Mouse (Mus musculus): ENCODE measurements around the gene Zdhhc14. TPM values are rescaled to one million over a fixed set of nuclear protein-coding genes. Genes with fewer than 3 reads are reported as not detected.

Zdhhc14 gene
- polyA plus RNA-seq, 1 experiment: 5.7 TPM

DNA sequence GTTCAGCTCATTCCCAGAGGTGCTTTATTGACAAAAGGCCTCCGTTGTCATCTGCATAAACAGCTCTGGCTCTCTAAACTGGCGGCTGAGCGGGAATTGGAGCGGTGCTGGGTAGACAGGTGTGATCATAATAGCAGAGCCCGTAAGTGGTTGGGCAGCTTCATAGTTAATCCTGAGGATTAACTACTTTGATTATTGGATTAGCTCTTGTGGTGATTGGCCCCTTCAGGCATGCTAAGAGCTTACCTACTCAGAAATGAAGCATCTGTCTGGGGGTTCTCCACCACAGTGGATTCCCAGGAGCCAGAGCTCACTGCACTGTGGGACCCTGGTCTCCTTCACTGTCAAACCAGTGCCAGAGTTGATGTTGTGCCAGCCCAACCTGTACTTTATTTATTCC, 102.7 kb downstream of the Zdhhc14 start:
- Histone ChIP-seq H3K27me3 (ENCODE audit: control insufficient read depth, insufficient read depth, low read length) (no peaks in the 10 kb centered on the region), H3K4me3 (ENCODE audit: extremely low read depth, insufficient read depth, insufficient read length) (no peak overlapping the region), H3K36me3 (ENCODE audit: control insufficient read depth, insufficient read depth, low read length) (no peaks in the 10 kb centered on the region), H3K4me1 (ENCODE audit: control insufficient read depth, insufficient read depth, insufficient read length) (no peaks in the 10 kb centered on the region; the same call in 1 of the 2 replicates), H3K27ac (ENCODE audit: insufficient read depth, low read length) (no peak overlapping the region)
- TF ChIP-seq POLR2A (IDR thresholded peaks at IDR 0.05; ENCODE audit: low read depth, low read length): no peak
- TF ChIP-seq CTCF (IDR thresholded peaks at IDR 0.05; ENCODE audit: extremely low read depth, insufficient read depth, insufficient read length, insufficient replicate concordance): no peak
- WGBS: 93% methylated on average over 5 of the region's 5 CpGs
- DNase-seq (ENCODE audit: low read depth in 1 of 2, low spot score in 2 of 2): no peak

DNA sequence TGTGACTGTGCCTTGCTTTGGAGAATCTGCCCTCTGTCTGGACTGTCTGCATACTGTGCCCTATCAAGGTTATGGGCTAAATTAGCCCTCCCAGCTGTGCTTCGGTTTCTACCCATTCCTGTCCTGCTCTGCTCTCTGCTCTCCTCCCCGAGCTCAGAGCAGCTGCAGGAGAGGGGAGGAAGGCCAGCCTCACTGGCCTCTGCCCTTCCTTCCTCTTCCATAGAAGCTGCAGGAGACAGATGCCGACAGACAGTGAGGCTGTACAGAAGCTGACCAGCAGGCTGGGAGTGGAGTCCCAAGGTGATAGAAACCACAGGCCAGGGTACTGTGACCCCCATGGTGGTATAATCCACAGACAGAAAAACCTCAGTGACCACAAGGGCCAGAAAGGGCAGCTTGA, 104.1 kb downstream of the Zdhhc14 start:
- Histone ChIP-seq H3K27ac (ENCODE audit: insufficient read depth, low read length) (no peak overlapping the region), H3K4me1 (ENCODE audit: control insufficient read depth, insufficient read depth, insufficient read length) (peaks cover 10% of the 10 kb centered on the region; the same call in 1 of the 2 replicates), H3K27me3 (ENCODE audit: control insufficient read depth, insufficient read depth, low read length) (no peaks in the 10 kb centered on the region), H3K4me3 (ENCODE audit: extremely low read depth, insufficient read depth, insufficient read length) (no peak overlapping the region), H3K36me3 (ENCODE audit: control insufficient read depth, insufficient read depth, low read length) (no peaks in the 10 kb centered on the region)
- no peak for TF ChIP-seq CTCF (IDR thresholded peaks at IDR 0.05; ENCODE audit: extremely low read depth, insufficient read depth, insufficient read length, insufficient replicate concordance)
- TF ChIP-seq POLR2A (IDR thresholded peaks at IDR 0.05; ENCODE audit: low read depth, low read length): no peak
- WGBS: 12% methylated on average over 3 of the region's 3 CpGs
- DNase-seq (ENCODE audit: low read depth in 1 of 2, low spot score in 2 of 2): no peak

DNA sequence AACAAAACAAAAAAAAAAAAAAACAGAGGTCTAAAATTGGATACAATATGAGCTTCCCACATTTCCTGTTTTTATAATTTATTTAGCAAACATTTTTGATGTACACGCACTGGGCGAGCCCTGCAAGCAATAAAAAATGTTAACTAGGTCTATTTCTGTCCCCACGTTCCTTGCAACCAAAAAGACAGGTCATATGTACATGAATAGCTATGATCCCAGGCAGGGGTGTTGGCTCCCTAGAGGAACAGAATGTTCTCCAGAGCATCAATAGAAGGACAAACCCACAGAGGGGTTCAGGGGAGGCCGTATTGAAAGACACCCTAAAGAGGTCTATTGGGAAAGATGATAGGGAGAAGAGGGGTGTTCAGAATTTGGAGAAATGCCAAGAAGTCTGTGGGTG, 106.6 kb downstream of the Zdhhc14 start:
- 90% methylated on average over 4 of the region's 4 CpGs for WGBS
- Histone ChIP-seq H3K4me1 (ENCODE audit: control insufficient read depth, insufficient read depth, insufficient read length) (peaks cover 17% of the 10 kb centered on the region; the same call in 1 of the 2 replicates), H3K27me3 (ENCODE audit: control insufficient read depth, insufficient read depth, low read length) (no peaks in the 10 kb centered on the region), H3K4me3 (ENCODE audit: extremely low read depth, insufficient read depth, insufficient read length) (no peak overlapping the region), H3K27ac (ENCODE audit: insufficient read depth, low read length) (no peak overlapping the region), H3K36me3 (ENCODE audit: control insufficient read depth, insufficient read depth, low read length) (no peaks in the 10 kb centered on the region)
- TF ChIP-seq CTCF (IDR thresholded peaks at IDR 0.05; ENCODE audit: extremely low read depth, insufficient read depth, insufficient read length, insufficient replicate concordance): no peak
- TF ChIP-seq POLR2A (IDR thresholded peaks at IDR 0.05; ENCODE audit: low read depth, low read length): no peak
- DNase-seq (ENCODE audit: low read depth in 1 of 2, low spot score in 2 of 2): no peak

DNA sequence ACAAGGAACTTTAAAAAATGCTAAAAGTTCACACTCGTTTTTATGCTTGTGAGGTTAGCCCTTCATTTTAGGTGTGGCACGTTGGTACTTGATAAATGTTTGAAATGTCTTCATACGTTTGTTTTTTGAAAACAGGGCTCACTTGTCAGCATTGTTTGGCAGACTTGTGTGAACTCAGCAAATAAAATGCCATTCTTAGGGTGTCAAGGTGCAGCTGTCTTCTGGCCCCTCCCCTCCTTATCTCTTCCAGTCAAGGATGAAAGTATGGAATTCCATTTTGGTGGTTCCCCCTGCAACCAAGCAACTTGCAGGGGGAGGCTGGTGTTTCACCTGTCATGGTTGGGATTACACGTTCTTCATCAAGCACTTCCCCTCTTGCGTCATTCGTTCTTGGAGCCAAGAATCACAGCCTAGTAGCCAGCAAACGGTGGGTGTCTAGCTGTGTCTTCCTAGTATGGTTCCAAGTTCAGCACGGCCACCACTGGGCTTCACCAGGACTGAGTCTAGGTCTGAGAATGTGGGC, 108.2 kb downstream of the Zdhhc14 start:
- no peak for DNase-seq (ENCODE audit: low read depth in 1 of 2, low spot score in 2 of 2)
- TF ChIP-seq POLR2A (IDR thresholded peaks at IDR 0.05; ENCODE audit: low read depth, low read length) (no peak), CTCF (IDR thresholded peaks at IDR 0.05; ENCODE audit: extremely low read depth, insufficient read depth, insufficient read length, insufficient replicate concordance) (no peak)

DNA sequence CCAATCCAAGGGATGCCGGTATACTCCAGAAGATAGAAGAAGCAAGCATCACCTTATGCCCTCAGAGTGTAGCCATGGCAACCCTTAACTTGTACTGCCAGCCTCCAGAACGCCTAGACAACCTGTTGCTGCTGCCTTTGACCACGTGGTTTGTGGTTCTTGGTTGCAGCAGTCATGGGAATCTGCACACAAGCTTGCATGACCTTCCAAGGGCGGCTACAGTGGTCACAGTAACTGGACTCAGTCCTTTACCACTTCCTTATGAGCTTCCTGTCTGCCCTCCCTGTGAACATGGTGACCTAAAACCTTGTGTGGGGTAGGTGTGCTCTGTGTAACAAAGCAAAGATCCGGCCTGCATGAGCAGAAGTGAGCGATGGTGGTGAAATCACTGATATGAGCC, 109.6 kb downstream of the Zdhhc14 start:
- WGBS: 38% methylated on average over 6 of the region's 6 CpGs
- H3K36me3 ChIP-seq (ENCODE audit: control insufficient read depth, insufficient read depth, low read length): no peaks in the 10 kb centered on the region
- H3K4me1 ChIP-seq (ENCODE audit: control insufficient read depth, insufficient read depth, insufficient read length): peaks cover 24% of the 10 kb centered on the region; the same call in 1 of the 2 replicates
- peak; percentile 36 to 74 for DNase-seq (ENCODE audit: low read depth in 1 of 2, low spot score in 2 of 2)
- H3K4me3 ChIP-seq (ENCODE audit: extremely low read depth, insufficient read depth, insufficient read length): no peak overlapping the region
- H3K27me3 ChIP-seq (ENCODE audit: control insufficient read depth, insufficient read depth, low read length): no peaks in the 10 kb centered on the region
- TF ChIP-seq POLR2A (IDR thresholded peaks at IDR 0.05; ENCODE audit: low read depth, low read length): no peak
- no peak for TF ChIP-seq CTCF (IDR thresholded peaks at IDR 0.05; ENCODE audit: extremely low read depth, insufficient read depth, insufficient read length, insufficient replicate concordance)
- H3K27ac ChIP-seq (ENCODE audit: insufficient read depth, low read length): no peak overlapping the region

More for the DNA sequence above, 108.2 kb downstream of the Zdhhc14 start:
- Histone ChIP-seq H3K4me1 (ENCODE audit: control insufficient read depth, insufficient read depth, insufficient read length) (peaks cover 22% of the 10 kb centered on the region; the same call in 1 of the 2 replicates), H3K36me3 (ENCODE audit: control insufficient read depth, insufficient read depth, low read length) (no peaks in the 10 kb centered on the region), H3K27ac (ENCODE audit: insufficient read depth, low read length) (no peak overlapping the region), H3K4me3 (ENCODE audit: extremely low read depth, insufficient read depth, insufficient read length) (no peak overlapping the region), H3K27me3 (ENCODE audit: control insufficient read depth, insufficient read depth, low read length) (no peaks in the 10 kb centered on the region)
- 90% methylated on average over 8 of the region's 8 CpGs for WGBS

DNA sequence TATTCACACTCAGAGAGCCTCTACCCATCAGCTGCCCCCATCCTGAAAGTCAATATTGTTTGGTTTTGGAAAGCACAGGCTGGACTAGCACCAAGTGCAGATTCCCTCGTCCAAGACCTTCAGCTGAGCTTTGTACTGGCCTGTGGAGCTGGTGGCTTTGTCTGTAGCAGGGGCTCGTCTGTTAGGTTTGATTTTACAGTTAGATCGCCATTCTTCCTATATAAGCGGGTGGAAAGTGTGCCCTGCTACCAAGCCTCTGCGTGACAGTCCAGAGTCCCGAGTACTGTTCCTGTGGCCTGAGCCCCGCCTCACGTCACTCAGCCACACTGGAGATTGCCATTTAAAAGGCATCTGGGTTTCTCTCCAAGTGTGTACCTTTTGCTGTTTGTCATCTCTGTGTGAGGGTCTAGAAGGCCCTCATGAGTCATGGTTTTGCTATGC, 113.8 kb downstream of the Zdhhc14 start:
- no peak for TF ChIP-seq CTCF (IDR thresholded peaks at IDR 0.05; ENCODE audit: extremely low read depth, insufficient read depth, insufficient read length, insufficient replicate concordance)
- TF ChIP-seq POLR2A (IDR thresholded peaks at IDR 0.05; ENCODE audit: low read depth, low read length): no peak
- Histone ChIP-seq H3K27ac (ENCODE audit: insufficient read depth, low read length) (no peak overlapping the region), H3K27me3 (ENCODE audit: control insufficient read depth, insufficient read depth, low read length) (no peaks in the 10 kb centered on the region), H3K36me3 (ENCODE audit: control insufficient read depth, insufficient read depth, low read length) (no peaks in the 10 kb centered on the region), H3K4me1 (ENCODE audit: control insufficient read depth, insufficient read depth, insufficient read length) (peaks cover 17% of the 10 kb centered on the region; the same call in 1 of the 2 replicates), H3K4me3 (ENCODE audit: extremely low read depth, insufficient read depth, insufficient read length) (no peak overlapping the region)
- DNase-seq (ENCODE audit: low read depth in 1 of 2, low spot score in 2 of 2): no peak
- 88% methylated on average over 8 of the region's 8 CpGs for WGBS

DNA sequence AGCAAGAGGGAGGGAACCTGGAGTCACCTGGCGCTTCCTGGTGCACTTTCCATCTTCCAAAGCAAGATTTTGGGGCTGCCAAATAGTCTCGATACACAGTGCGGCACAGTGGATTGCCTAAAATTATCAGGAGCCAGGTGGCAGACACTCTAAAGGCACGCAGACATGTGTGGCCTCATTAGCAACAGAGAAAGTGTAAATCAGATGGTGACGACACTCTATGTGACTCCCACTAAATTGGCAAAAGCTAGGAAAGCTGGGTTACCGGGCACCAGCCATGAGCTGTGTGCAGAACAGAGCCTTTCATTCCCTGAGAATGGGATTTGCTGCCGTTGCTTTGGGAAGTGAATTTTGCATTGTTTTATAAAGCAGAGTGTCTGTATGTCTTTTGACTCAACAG, 115.0 kb downstream of the Zdhhc14 start:
- no peaks in the 10 kb centered on the region for H3K27me3 ChIP-seq (ENCODE audit: control insufficient read depth, insufficient read depth, low read length)
- no peak for TF ChIP-seq POLR2A (IDR thresholded peaks at IDR 0.05; ENCODE audit: low read depth, low read length)
- no peak for TF ChIP-seq CTCF (IDR thresholded peaks at IDR 0.05; ENCODE audit: extremely low read depth, insufficient read depth, insufficient read length, insufficient replicate concordance)
- H3K4me3 ChIP-seq (ENCODE audit: extremely low read depth, insufficient read depth, insufficient read length): no peak overlapping the region
- no peaks in the 10 kb centered on the region for H3K36me3 ChIP-seq (ENCODE audit: control insufficient read depth, insufficient read depth, low read length)
- peaks cover 9% of the 10 kb centered on the region; the same call in 1 of the 2 replicates for H3K4me1 ChIP-seq (ENCODE audit: control insufficient read depth, insufficient read depth, insufficient read length)
- DNase-seq (ENCODE audit: low read depth in 1 of 2, low spot score in 2 of 2): no peak
- WGBS: 94% methylated on average over 7 of the region's 7 CpGs
- no peak overlapping the region for H3K27ac ChIP-seq (ENCODE audit: insufficient read depth, low read length)

Data from spleen, adult 2 months (tissue).